Mouse (Mus musculus) intestine, embryonic 15.5 days (tissue): ENCODE measurements at regions not wholly inside any gene's neighbourhood (a gene's known extent, or its start where the extent isn't known, plus 50 kb on each side); places are given as distances from the start of the nearest gene placed in this dataset.

Source experiments
- ATAC-seq: fragments of 200-750 bp; cut with Nextera tagmentation; 2 replicates; pipeline ENCODE4 v1.8.0; 2017; ENCODE audit warnings: moderate TSS enrichment, moderate library complexity
- H3K27ac ChIP-seq: fragments of 300-500 bp; sonication (generic); 2 replicates; pipeline ENCODE4 v1.5.1; 2015; ENCODE audit warnings: mild to moderate bottlenecking, inconsistent platforms
- H3K27me3 ChIP-seq: fragments of 300-500 bp; sonication (generic); replicated peaks from 2 replicates; pipeline ENCODE4 v1.6.1; 2015; ENCODE audit warnings: inconsistent platforms
- H3K36me3 ChIP-seq: fragments of 300-500 bp; sonication (generic); 2 replicates; pipeline ENCODE4 v1.6.1; 2015; ENCODE audit warnings: inconsistent platforms
- H3K4me1 ChIP-seq: fragments of 300-500 bp; sonication (generic); replicated peaks from 2 replicates; pipeline ENCODE4 v1.6.1; 2015; ENCODE audit warnings: inconsistent platforms
- H3K4me2 ChIP-seq: fragments of 300-500 bp; sonication (generic); replicated peaks from 2 replicates; pipeline ENCODE4 v1.6.1; 2015; ENCODE audit warnings: mild to moderate bottlenecking, inconsistent platforms
- H3K4me3 ChIP-seq: fragments of 300-500 bp; sonication (generic); replicated peaks from 2 replicates; pipeline ENCODE4 v1.5.1; 2015; ENCODE audit warnings: inconsistent platforms
- H3K9ac ChIP-seq: fragments of 300-500 bp; sonication (generic); 2 replicates; pipeline ENCODE4 v1.6.1; 2015; ENCODE audit warnings: inconsistent platforms
- H3K9me3 ChIP-seq: fragments of 300-500 bp; sonication (generic); 2 replicates; pipeline ENCODE4 v1.6.1; 2016; ENCODE audit warnings: inconsistent platforms
- WGBS: fragments of 180-500 bp; shearing (Covaris S2); methylation state at CpG from one replicate; pipeline ENCODE4 v1.1.7; 2015; 5-methylcytosine and 5-hydroxymethylcytosine counted together

DNA sequence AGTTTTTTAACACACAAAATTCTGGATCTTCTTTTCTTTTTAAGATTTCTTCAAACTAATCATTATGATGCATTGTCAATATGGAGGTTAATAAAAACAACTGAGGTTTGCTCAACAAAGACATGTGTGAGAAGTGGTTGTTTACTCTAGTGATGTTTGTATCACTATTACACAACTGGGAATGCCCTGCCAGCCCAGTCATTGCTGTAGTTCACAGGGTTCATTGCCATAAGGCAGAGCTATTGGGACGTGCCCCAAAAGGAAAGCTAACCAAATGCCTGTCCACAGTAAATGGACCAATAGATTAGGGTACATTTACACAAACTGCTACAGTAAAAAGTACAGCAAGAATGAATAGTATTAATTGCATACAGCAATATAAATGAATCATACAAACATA is 84.9 kb downstream of the Mrpl39 start:
- no peak overlapping the region for H3K27ac ChIP-seq
- no peaks in the 10 kb centered on the region for H3K36me3 ChIP-seq
- no peaks in the 10 kb centered on the region for H3K9me3 ChIP-seq
- H3K4me1 ChIP-seq, result no peaks in the 10 kb centered on the region
- no peak overlapping the region for H3K4me2 ChIP-seq
- H3K9ac ChIP-seq, result no peak overlapping the region
- no peaks in the 10 kb centered on the region for H3K27me3 ChIP-seq
- no peak overlapping the region for H3K4me3 ChIP-seq
- ATAC-seq, result no peak
- WGBS, result 73% methylated on average over 1 of the region's 1 CpGs

DNA sequence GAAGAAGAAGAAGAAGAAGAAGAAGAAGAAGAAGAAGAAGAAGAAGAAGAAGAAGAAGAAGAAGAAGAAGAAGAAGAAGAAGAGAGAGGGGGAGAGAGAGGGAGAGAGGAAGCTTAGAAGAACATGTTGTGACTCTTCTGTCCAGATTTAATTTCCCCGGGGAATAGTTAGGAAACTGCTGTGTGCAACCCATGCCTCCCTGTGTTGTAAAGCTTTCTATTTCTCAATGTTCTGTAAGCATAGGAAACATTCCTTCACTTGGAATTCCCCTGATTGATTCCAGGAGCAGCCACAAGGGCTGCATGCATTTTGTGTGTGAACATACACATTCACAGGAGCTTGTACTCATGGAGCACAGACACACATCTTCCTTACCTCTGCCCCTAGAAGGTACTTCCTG is 81.7 kb downstream of the Mrpl39 start:
- no peak overlapping the region for H3K4me2 ChIP-seq
- no peak overlapping the region for H3K27ac ChIP-seq
- no peaks in the 10 kb centered on the region for H3K4me1 ChIP-seq
- no peak overlapping the region for H3K9ac ChIP-seq
- H3K36me3 ChIP-seq, result no peaks in the 10 kb centered on the region
- no peak overlapping the region for H3K4me3 ChIP-seq
- no peak for ATAC-seq
- no peaks in the 10 kb centered on the region for H3K9me3 ChIP-seq
- H3K27me3 ChIP-seq, result no peaks in the 10 kb centered on the region
- 100% methylated on average over 1 of the region's 1 CpGs for WGBS

DNA sequence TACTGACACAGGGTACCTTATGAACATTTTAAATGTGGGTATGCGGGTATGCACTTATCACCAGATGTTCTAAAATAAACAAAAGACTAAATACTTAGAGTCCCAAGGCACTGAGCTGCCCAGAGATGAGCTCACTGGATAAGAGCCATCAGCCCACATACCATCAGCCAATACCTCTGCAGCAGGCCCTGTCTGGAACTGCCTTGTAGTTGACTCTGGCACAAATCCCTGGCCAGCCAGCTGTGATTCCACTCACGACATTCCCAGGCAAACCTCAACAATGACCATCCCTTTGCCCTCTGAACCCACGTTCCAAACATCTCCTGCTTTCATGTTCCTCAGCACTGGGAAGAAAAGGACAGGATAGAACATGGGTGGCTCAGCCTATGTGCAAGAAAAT is 73.7 kb downstream of the Mrpl39 start:
- no peak for ATAC-seq
- no peaks in the 10 kb centered on the region for H3K9me3 ChIP-seq
- H3K27ac ChIP-seq, result no peak overlapping the region
- WGBS, result 24% methylated on average over 3 of the region's 3 CpGs
- no peaks in the 10 kb centered on the region for H3K4me1 ChIP-seq
- H3K9ac ChIP-seq, result no peak overlapping the region
- H3K36me3 ChIP-seq, result no peaks in the 10 kb centered on the region
- no peak overlapping the region for H3K4me2 ChIP-seq
- no peak overlapping the region for H3K4me3 ChIP-seq
- no peaks in the 10 kb centered on the region for H3K27me3 ChIP-seq

DNA sequence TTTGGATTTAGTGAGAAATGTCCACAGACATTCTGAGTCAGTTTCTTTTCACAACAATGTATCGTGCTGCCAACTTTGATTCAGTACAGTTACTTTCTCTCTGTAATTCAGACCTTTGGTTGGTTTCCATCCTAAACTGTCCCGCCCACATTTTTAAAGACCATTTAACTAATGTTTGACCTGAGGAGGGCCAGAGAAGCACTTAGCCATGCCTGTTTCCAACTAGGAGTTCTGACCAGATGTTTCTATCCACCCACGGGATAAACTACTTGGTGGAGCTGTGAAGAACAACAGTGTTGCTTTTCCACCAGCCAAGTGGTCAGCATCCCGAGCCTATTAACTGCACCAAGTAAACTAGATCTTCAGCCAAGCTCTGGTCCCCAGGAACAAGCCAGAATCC is 72.0 kb downstream of the Mrpl39 start:
- Histone ChIP-seq H3K27me3 (no peaks in the 10 kb centered on the region), H3K36me3 (no peaks in the 10 kb centered on the region), H3K9ac (no peak overlapping the region), H3K4me3 (no peak overlapping the region), H3K9me3 (no peaks in the 10 kb centered on the region), H3K27ac (no peak overlapping the region), H3K4me1 (no peaks in the 10 kb centered on the region), H3K4me2 (no peak overlapping the region)
- no peak for ATAC-seq
- WGBS, result 81% methylated on average over 4 of the region's 4 CpGs
